Mouse (Mus musculus): ENCODE measurements around the gene B3gat1.

DNA sequence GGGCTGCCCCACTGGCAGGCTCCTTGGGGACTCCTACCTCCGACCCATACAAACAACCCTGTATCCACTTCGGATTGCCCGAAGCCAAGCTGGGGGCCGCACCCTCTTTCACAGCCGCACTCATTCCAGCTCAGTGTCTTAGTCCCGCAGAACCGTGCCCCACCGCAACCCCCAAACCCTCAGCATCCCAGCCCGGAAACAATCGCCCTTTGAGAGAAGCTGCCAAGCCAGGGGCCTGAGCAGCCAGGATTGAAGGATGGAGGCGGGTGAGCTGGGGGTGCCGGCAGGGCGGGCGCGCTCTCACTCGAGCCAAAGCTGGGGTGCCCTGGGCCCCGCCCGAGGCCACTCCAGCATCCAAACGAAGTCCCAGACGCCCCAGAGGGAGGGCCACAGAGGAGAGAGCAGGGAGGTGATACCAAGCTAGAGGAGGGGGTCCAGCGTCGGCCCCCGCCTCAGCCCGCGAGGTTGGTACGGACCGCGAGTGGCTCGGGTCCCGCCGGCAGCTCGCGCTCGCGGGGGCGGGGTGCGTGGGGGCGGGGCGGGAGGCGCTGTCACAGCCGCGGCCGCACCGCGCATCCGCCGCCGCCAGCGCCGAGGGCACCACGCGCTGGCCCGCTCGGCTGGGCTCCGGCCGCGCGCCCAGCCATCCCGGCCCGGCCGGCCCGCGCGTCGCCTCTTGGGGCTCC, at the start of gene B3gat1:
- TF ChIP-seq MYOG (IDR thresholded peaks at IDR 0.05; ENCODE audit: control insufficient read depth in 1 of 3, insufficient read depth in 1 of 3, insufficient read length in 2 of 3, low read depth in 2 of 3), result no peak
- no peak for TF ChIP-seq POLR2A (IDR thresholded peaks at IDR 0.05; ENCODE audit: insufficient read length, low read depth)
- no peak for TF ChIP-seq SRF (IDR thresholded peaks at IDR 0.05; ENCODE audit: control insufficient read depth, insufficient read length, low read depth)
- no peak for TF ChIP-seq TCF12 (IDR thresholded peaks at IDR 0.05; ENCODE audit: insufficient read depth, poor library complexity, severe bottlenecking)
- TF ChIP-seq TCF3 (IDR thresholded peaks at IDR 0.05; ENCODE audit: insufficient read length, low read depth), result no peak
- no peak for TF ChIP-seq MAX (IDR thresholded peaks at IDR 0.05; ENCODE audit: low read depth)
- TF ChIP-seq CEBPB (IDR thresholded peaks at IDR 0.05; ENCODE audit: insufficient read depth, poor library complexity, severe bottlenecking), result no peak
- TF ChIP-seq MYOD1 (IDR thresholded peaks at IDR 0.05; ENCODE audit: control insufficient read depth in 1 of 3, insufficient read length in 2 of 3, low read depth in 2 of 3), result no peak
- no peak for TF ChIP-seq USF1 (IDR thresholded peaks at IDR 0.05; ENCODE audit: low read depth)
- no peak for TF ChIP-seq REST (IDR thresholded peaks at IDR 0.05; ENCODE audit: insufficient read depth, insufficient read length)
- TF ChIP-seq E2F4 (IDR thresholded peaks at IDR 0.05; ENCODE audit: insufficient read depth), result no peak
- TF ChIP-seq POLR2AphosphoS2 (IDR thresholded peaks at IDR 0.05; ENCODE audit: insufficient read length, low read depth), result no peak

Measured in myocyte (in vitro differentiated cells).